Mouse (Mus musculus): ENCODE measurements around the gene Nlrp10. TPM values are rescaled to one million over a fixed set of nuclear protein-coding genes. Genes with fewer than 3 reads are reported as not detected.

Nlrp10 gene
- polyA plus RNA-seq (2016; fragmentation: Nextera tagmentation; extraction: Ambion mirVana): 0.11 and 0.14 TPM in 2 replicates

DNA sequence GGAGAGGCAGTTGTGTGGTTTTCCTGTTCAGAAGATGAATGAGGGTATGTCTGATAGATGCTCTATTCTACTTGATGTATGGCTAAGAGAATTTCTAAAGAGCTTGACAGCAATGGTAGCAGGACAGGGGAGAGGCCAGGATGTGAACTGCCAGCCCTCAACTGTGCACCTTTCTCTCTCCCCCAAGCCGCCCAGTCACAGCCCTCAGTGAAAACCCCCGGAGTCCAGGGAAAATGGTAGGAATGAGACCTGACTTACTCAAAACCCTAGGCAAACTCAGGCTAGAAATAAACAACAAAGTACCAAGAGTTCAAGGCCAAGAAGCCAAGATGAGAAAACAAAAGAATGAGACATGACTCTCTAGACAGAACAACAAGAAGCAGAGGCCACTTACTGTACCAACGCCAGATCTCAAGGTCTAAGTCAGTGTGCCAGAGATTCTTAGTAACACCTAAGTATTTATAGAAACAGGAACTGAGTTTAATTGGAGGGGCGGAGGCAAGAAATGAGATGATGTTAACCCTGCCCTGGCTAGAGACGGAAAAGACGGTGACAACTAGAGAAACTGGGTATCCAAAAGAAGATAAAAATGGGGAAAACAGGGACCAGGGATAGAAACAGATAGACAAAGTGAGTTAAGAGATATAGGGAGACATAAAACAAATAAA is at the start of gene Nlrp10:
Gene Nlrp10 (minus strand): TSS at position 453 of the 668 bp plus-strand sequence.
- DNase-seq (ENCODE audit: low spot score): no peak
- no peaks in the 10 kb centered on the region for H3K36me3 ChIP-seq
- 83% methylated on average over 6 of the region's 6 CpGs for WGBS

DNA sequence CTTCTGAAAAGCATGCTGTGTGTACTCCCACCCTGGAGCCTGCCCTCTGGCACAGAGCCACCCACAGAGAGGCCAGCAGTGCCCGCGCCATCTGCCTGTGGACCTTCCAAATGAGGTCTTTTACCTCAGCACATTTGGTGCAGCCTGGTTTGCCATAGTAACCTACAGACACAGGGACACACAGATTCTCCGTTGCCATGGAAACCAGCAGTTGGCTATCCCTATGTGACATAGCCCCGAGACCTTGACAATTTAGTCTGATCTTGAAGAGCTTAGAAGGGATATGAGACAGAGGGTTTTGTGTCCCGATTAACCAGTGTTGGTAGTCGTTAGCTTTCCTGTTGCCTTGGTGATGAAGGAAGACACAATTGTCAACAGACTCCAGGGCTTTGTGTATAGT is 42.3 kb upstream of the Nlrp10 start:
- Histone ChIP-seq H3K4me1 (peaks cover 6% of the 10 kb centered on the region; the same call in 1 of the 2 replicates), H3K36me3 (no peaks in the 10 kb centered on the region), H3K27ac (no peak overlapping the region), H3K27me3 (ENCODE audit: low read depth, poor library complexity, severe bottlenecking) (no peaks in the 10 kb centered on the region), H3K9me3 (replicated peaks) (no peaks in the 10 kb centered on the region), H3K4me3 (no peak overlapping the region)
- DNase-seq (ENCODE audit: low spot score): no peak
- 69% methylated on average over 6 of the region's 6 CpGs for WGBS

More for the DNA sequence above, at the start of gene Nlrp10:
- H3K27me3 ChIP-seq (ENCODE audit: low read depth, poor library complexity, severe bottlenecking): no peaks in the 10 kb centered on the region
- peaks cover under 1% of the 10 kb centered on the region; the same call in 1 of the 2 replicates for H3K4me1 ChIP-seq
- H3K27ac ChIP-seq: no peak within 1 kb of the TSS
- H3K9me3 ChIP-seq (replicated peaks): no peaks in the 10 kb centered on the region
- H3K4me3 ChIP-seq: no peak within 1 kb of the TSS

DNA sequence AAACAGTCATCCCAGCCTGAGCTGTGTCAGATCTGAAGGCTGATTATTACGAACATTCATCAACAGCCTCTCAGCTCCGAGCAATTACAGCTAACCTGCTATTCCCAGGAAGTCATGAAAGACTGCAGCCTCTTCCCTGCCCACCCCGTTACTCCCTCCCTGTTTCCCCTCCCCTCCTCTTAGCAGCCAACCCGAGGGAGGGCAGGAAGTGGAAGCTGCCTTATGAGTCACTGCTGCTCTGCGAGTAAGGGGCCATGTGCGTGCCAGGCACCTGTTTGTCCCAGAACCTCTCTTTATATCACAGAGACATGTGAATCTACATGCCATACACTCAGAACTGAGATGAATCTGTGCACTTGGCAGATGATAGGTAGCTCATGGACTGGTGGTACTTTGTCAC is 38.2 kb upstream of the Nlrp10 start:
- 28% methylated on average over 6 of the region's 6 CpGs for WGBS
- H3K27me3 ChIP-seq (ENCODE audit: low read depth, poor library complexity, severe bottlenecking): no peaks in the 10 kb centered on the region

DNA sequence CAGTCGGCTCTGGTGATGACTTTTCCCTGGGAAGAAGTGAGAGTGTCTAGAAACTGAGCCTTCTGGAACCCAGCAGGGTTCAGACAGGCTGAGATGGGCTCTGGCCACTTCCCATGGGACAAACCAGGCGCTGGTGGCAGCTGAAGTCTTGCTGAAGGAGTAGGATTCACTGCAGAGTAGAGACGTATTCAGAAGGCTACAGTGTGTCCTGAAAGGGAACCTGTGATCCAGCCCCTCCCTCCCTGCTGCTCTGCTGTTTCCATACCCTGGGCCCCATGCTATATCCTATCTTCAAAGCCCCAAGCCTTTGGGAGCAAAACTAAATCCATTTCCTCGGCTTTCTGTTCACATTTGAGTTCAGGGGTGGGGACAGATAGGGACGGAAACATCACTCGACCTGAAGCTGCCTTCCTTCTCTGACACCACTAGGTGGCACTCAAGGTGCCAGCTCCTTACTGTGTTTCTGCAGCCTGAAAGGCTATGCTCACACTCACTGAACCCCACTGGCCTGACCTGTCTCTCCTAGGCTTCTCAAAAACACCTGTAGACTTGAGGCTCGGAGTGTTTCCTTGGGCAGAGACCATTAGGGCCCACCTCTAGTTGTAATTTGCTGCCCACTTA is 36.9 kb upstream of the Nlrp10 start:
- Histone ChIP-seq H3K4me3 (no peak overlapping the region), H3K27me3 (ENCODE audit: low read depth, poor library complexity, severe bottlenecking) (no peaks in the 10 kb centered on the region), H3K4me1 (peaks cover 20% of the 10 kb centered on the region), H3K36me3 (no peaks in the 10 kb centered on the region), H3K9me3 (replicated peaks) (no peaks in the 10 kb centered on the region), H3K27ac (no peak overlapping the region)
- DNase-seq (ENCODE audit: low spot score): peak; percentile 56
- 33% methylated on average over 7 of the region's 7 CpGs for WGBS

More for the DNA sequence above, 38.2 kb upstream of the Nlrp10 start:
- DNase-seq (ENCODE audit: low spot score): no peak
- Histone ChIP-seq H3K4me3 (no peak overlapping the region), H3K27ac (no peak overlapping the region), H3K9me3 (replicated peaks) (no peaks in the 10 kb centered on the region), H3K36me3 (no peaks in the 10 kb centered on the region), H3K4me1 (peaks cover 20% of the 10 kb centered on the region)

- Histone ChIP-seq H3K27ac (no peak overlapping the region), H3K36me3 (no peaks in the 10 kb centered on the region), H3K27me3 (ENCODE audit: low read depth, poor library complexity, severe bottlenecking) (no peaks in the 10 kb centered on the region), H3K4me1 (peaks cover 20% of the 10 kb centered on the region), H3K9me3 (replicated peaks) (no peaks in the 10 kb centered on the region), H3K4me3 (no peak overlapping the region)
- no peak for DNase-seq (ENCODE audit: low spot score)
- 20% methylated on average over 2 of the region's 2 CpGs for WGBS
Observed at GRCm38 (mm10) chr7:108965968-108966367, 36.0 kb upstream of the Nlrp10 start.

- H3K4me1 ChIP-seq: no peaks in the 10 kb centered on the region
- H3K4me3 ChIP-seq: no peak overlapping the region
- H3K27me3 ChIP-seq (ENCODE audit: low read depth, poor library complexity, severe bottlenecking): peaks cover 11% of the 10 kb centered on the region
- 89% methylated on average over 2 of the region's 2 CpGs for WGBS
- H3K9me3 ChIP-seq (replicated peaks): no peaks in the 10 kb centered on the region
- no peak for DNase-seq (ENCODE audit: low spot score)
- no peaks in the 10 kb centered on the region for H3K36me3 ChIP-seq
- H3K27ac ChIP-seq: no peak overlapping the region
Observed at GRCm38 (mm10) chr7:108957734-108958133, 27.8 kb upstream of the Nlrp10 start.

DNA sequence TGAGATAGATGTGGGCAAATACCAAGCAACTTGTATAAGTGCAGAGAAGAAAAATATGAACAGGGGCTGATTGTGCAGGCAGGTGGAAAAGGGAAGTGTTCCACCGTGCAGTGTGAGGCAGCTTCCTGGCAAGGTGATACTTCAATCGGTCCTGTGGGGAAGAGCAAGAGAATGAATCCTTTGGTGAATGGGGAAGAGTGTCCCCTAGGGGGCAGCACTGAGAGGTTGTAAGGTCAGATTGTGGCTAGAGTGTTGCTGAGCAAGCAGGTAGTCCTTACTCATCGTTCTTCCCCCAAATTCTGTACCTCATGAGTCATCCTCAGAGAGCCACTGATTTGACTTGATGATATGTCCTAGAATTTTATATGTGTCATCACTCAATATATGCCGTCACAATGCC is 24.2 kb upstream of the Nlrp10 start:
- Histone ChIP-seq H3K4me3 (no peak overlapping the region), H3K27me3 (ENCODE audit: low read depth, poor library complexity, severe bottlenecking) (peaks cover 46% of the 10 kb centered on the region)
- WGBS: 54% methylated on average over 4 of the region's 4 CpGs

DNA sequence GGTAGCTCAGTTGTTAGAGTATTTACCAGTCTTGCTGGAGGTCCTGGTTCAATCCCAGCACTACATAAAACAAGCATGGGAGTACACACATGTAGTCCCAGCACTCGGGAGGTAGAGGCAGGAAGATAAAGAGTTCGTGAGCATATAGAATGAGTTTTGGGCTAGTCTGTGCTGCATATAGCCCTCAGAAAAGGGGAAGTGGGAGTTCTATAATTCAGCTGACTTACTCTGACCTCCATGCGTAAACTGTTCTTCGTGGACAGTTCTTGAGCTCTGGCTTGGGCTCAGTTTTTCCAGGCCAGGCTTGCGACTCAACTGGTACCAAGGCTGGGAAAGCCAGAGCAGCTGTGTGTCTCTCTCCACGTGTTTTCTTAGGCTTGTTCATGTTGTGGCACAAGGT is 22.8 kb upstream of the Nlrp10 start:
- Histone ChIP-seq H3K4me3 (no peak overlapping the region), H3K9me3 (replicated peaks) (no peaks in the 10 kb centered on the region), H3K4me1 (peaks cover 14% of the 10 kb centered on the region), H3K36me3 (no peaks in the 10 kb centered on the region), H3K27ac (no peak overlapping the region), H3K27me3 (ENCODE audit: low read depth, poor library complexity, severe bottlenecking) (peaks cover 53% of the 10 kb centered on the region)
- no peak for DNase-seq (ENCODE audit: low spot score)
- WGBS: 86% methylated on average over 6 of the region's 6 CpGs

More for the DNA sequence above, 24.2 kb upstream of the Nlrp10 start:
- Histone ChIP-seq H3K9me3 (replicated peaks) (no peaks in the 10 kb centered on the region), H3K4me1 (peaks cover 14% of the 10 kb centered on the region), H3K36me3 (no peaks in the 10 kb centered on the region), H3K27ac (no peak overlapping the region)
- peak; percentile 69 for DNase-seq (ENCODE audit: low spot score)

- peak overlapping the region; percentile 73 for H3K4me3 ChIP-seq
- H3K4me1 ChIP-seq: peaks cover 14% of the 10 kb centered on the region
- DNase-seq (ENCODE audit: low spot score): peak; percentile 67
- H3K27me3 ChIP-seq (ENCODE audit: low read depth, poor library complexity, severe bottlenecking): peaks cover 53% of the 10 kb centered on the region
- peaks cover 7% of the 10 kb centered on the region for H3K36me3 ChIP-seq
- peak overlapping the region; percentile 68 for H3K27ac ChIP-seq
- H3K9me3 ChIP-seq (replicated peaks): no peaks in the 10 kb centered on the region
- under 1% methylated on average over 52 of the region's 52 CpGs for WGBS
Observed at GRCm38 (mm10) chr7:108950762-108951331, 20.9 kb upstream of the Nlrp10 start.

- Histone ChIP-seq H3K27me3 (ENCODE audit: low read depth, poor library complexity, severe bottlenecking) (peaks cover 53% of the 10 kb centered on the region), H3K9me3 (replicated peaks) (no peaks in the 10 kb centered on the region), H3K4me3 (peak within 1 kb of the TSS; percentile 73), H3K36me3 (peaks cover 12% of the 10 kb centered on the region), H3K4me1 (peaks cover 14% of the 10 kb centered on the region), H3K27ac (peak within 1 kb of the TSS; percentile 68)
- under 1% methylated on average over 44 of the region's 44 CpGs for WGBS
- DNase-seq (ENCODE audit: low spot score): peak; percentile 79
Observed at GRCm38 (mm10) chr7:108950312-108950761, 20.4 kb upstream of the Nlrp10 start, which contains the start of gene Tub. Gene Tub (plus strand): TSS chr7:108950338.

GRCm38 (mm10) chr7:108949301-108949700 is 19.3 kb upstream of the Nlrp10 start:
- Histone ChIP-seq H3K4me3 (no peak overlapping the region), H3K27ac (no peak overlapping the region), H3K27me3 (ENCODE audit: low read depth, poor library complexity, severe bottlenecking) (peaks cover 53% of the 10 kb centered on the region), H3K36me3 (peaks cover 20% of the 10 kb centered on the region), H3K4me1 (peaks cover 14% of the 10 kb centered on the region), H3K9me3 (replicated peaks) (no peaks in the 10 kb centered on the region)
- DNase-seq (ENCODE audit: low spot score): no peak
- WGBS: 35% methylated on average over 2 of the region's 2 CpGs

- Histone ChIP-seq H3K4me1 (peaks cover 14% of the 10 kb centered on the region), H3K36me3 (peaks cover 26% of the 10 kb centered on the region), H3K9me3 (replicated peaks) (no peaks in the 10 kb centered on the region), H3K27ac (no peak overlapping the region), H3K4me3 (no peak overlapping the region), H3K27me3 (ENCODE audit: low read depth, poor library complexity, severe bottlenecking) (peaks cover 50% of the 10 kb centered on the region)
- DNase-seq (ENCODE audit: low spot score): no peak
Observed at GRCm38 (mm10) chr7:108948611-108949010, 18.6 kb upstream of the Nlrp10 start.

DNA sequence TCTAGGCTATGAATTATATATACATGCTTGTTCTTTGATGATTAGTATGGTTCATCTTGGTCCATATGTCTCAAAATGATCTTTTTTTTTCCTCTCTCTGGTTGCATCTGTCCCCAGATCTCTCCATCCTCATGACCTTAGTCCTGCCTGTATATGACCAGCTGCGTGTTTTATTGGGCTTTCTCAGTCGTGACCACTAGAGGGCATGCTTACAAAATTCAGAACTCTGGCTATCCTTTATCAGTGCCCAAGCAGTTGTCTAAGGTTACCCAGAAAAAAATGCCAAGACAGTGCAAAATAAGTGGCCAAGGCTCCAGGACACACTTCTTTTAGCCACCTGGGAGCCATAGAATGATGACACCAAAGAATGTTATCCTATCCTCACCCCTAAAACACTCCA is 14.0 kb upstream of the Nlrp10 start:
- Histone ChIP-seq H3K27me3 (ENCODE audit: low read depth, poor library complexity, severe bottlenecking) (peaks cover 5% of the 10 kb centered on the region), H3K9me3 (replicated peaks) (no peaks in the 10 kb centered on the region), H3K36me3 (peaks cover 72% of the 10 kb centered on the region), H3K27ac (no peak overlapping the region), H3K4me3 (no peak overlapping the region), H3K4me1 (no peaks in the 10 kb centered on the region)
- no peak for DNase-seq (ENCODE audit: low spot score)
- WGBS: 13% methylated on average over 2 of the region's 2 CpGs

Measured in limb, embryonic 10.5 days (tissue).